Mouse (Mus musculus) C2C12 (cell line): ENCODE results near the gene Srrd.

Experiments
- CTCF ChIP-seq: IDR thresholded peaks from one replicate; pipeline ENCODE4 v1.5.1; 2011; ENCODE audit not compliant: control insufficient read depth, insufficient read depth, insufficient read length
- MYOG ChIP-seq: IDR thresholded peaks from one replicate; pipeline ENCODE4 v1.6.1; 2011; ENCODE audit not compliant: control insufficient read depth, insufficient read length; ENCODE audit errors: extremely low read depth

DNA sequence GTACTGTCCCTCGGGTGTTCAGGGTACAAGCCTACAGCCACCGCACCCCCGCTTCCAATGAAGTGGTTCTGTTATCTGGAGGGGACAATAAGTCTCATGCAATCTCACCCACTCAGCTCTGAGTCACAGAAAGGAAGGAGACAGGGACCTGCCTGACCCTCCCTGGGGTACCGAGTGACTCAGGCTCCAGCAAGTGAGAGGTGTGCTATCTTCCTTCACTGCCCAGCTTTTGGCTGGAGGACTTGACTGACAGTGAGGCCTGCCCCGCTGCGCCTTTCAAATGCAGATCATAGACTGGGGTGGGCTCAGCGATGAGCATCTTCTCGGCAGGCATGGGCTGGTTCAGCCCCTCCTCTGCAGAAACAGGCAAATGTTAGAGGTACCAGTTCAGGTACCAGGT lies 47.7 kb downstream of the Srrd start:
- TF ChIP-seq MYOG (no peak), CTCF (no peak)
